Mouse (Mus musculus) left cerebral cortex, postnatal 36 days (tissue): ENCODE results near the gene Tpst1. TPM values are rescaled to one million over a fixed set of nuclear protein-coding genes. Genes with fewer than 3 reads are reported as not detected.
A peak's percentile ranks its signal among the peaks of the same experiment; 100 is the strongest.

Experiments
- DNase-seq, 2 experiments: peaks; one replicate each; pipeline ENCODE4 v3.0.0; 2021 to 2022; ENCODE audit warnings: low spot score in 2 of 2, mixed read lengths in 1 of 2
- intact Hi-C: fragments of 180-260 bp; cut with DNase I; formaldehyde crosslinking; loops from one replicate; pipeline ENCODE4 v1.15.1; 2025
- total RNA-seq, 2 experiments: library from RNA; stranded (reverse); gene quantifications; 2 replicates each; pipeline ENCODE4 v1.2.3; 2021

The Tpst1 gene
- total RNA-seq, 2 experiments from 2014 or later, result 33.2 to 35.3 TPM

DNA sequence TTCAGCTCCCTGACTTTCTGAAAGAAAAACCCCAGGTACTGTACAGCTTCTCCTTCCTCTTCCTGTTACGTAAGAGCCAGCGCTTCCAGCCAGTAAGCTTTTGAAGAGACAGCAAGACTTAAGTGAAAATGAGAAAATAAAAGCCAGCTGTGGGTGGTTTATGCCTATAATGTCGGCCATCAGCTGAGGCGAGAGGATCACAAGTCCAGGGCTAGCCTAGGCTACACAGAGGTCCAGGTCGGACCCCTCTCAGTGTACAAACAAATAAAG, 56.3 kb downstream of the Tpst1 start:
- no peak for DNase-seq
- intact Hi-C loops, result no loop called here

DNA sequence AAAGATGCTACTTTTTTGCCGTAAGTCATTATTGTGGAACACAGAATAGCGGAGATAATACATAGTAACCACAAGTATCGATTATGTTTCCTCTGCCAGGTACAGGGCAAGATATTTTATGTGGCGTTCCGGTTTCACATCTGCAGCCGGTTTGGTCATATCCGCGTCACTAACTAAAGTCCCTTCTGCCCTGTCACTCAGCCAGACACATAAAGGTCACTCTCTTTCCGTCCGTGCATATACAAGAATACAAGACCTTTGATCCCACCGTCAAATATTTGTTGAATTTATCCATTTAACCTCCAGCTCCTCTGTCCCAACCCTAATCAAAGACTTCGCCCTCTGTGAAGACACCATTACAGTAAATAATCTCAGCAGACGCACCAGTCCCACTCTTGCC, 63.5 kb downstream of the Tpst1 start:
- intact Hi-C loops, result no loop called here
- DNase-seq, result no peak

DNA sequence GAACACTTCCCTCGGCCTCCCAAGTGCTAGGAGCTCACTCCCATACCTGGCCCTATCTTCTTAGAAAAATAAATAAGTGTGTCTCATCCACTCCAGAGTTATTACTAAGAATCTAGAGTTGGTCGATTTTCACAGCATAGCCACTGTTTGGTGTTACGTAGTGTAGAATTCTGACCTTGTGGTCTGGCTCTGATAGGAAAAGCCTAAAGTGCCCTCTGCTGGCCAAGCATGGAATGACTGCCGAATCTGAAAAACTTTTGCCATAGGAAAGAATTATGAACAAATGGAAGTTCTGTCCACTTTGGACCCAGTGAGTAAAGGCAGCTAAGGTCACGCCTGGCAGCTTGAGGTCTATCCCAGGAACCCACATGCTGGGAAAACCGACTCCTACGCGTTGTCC, 66.3 kb downstream of the Tpst1 start:
- intact Hi-C loops, result loop anchor here (1.0 to 2.0 kb wide), 2 partner anchors 95 to 116 kb away; no protein-coding TSS in a partner anchor
- DNase-seq, result peak; percentile 65 to 73

DNA sequence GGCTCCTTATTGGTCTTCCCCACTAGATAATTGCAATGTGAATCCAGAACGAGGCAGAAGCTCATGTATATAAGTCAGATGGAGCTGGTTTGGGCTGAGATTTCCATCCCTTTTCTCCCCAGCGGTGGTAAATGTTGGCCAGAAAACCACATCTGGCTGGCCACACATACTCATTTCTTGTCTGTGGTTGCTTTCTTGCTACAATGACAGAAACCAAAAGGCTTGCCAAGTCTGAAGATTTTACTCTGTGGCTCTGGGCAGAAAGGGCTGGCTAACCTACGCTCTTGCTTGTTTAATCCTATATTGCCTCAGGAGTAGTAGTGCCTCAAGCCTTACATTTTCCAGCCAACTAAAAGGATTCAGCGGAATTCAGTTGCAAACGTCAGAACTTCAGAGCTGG, 68.0 kb downstream of the Tpst1 start:
- DNase-seq, result no peak
- intact Hi-C loops, result no loop called here

DNA sequence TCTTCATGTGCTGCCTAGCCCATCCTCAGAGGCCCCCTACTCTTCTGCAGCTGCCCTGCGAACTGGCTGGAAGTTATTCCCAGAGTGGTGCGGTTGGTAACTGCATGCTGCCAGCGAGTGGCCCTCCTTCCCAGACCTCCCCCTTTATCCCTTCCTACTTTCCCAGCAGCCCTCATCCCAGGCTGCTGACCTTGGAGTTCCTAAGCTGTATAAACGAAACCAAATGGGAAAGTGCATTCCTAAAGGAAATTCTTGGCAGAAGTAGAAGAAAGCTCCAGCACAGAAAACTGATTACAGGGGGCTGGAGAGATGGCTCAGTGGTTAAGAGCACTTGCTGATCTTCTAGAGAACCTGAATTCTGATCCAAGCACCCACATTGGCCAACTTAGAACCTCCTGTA, 68.9 kb downstream of the Tpst1 start:
- intact Hi-C loops, result no loop called here
- DNase-seq, result no peak

DNA sequence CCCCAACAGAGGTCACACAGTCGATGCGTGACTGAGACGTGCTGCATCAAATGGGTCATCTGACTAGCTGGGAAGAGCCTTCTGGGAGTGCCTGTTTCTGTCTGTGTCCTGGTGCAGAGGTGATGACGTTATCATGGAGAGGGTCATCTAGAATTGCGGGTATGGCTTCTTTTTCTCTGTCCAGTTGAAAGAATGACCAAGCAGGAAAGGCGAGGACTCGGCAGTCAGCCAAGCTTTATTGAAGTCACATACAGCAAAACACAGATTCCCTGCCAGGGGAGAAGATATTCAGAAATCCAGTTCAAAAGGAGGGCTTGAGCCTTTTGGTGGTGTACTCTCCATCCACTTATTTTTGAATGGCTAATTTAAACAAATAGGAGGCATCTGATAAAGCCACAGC, 70.0 kb downstream of the Tpst1 start:
- intact Hi-C loops, result no loop called here

DNA sequence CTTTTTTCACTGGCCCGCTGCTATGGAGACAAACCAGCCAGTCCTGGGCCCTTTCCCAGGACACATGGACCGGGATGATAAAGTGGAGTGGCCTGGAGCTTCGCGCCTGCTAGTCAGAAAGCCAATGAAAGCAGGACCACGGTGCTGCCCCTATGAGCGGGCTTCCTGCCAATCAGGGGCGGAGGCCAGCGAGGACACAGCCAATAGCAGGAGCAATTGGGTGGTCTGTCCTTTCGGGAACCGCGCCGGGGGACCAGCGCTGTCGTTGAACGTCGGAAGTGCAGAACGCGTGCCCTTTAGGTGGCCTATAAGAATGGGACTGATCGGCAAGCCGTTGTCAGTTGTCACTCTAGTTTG, 70.8 kb downstream of the Tpst1 start:
- intact Hi-C loops, result no loop called here
- peak; percentile 68 to 75 for DNase-seq

More for the DNA sequence above, 70.0 kb downstream of the Tpst1 start:
- DNase-seq, result no peak

DNA sequence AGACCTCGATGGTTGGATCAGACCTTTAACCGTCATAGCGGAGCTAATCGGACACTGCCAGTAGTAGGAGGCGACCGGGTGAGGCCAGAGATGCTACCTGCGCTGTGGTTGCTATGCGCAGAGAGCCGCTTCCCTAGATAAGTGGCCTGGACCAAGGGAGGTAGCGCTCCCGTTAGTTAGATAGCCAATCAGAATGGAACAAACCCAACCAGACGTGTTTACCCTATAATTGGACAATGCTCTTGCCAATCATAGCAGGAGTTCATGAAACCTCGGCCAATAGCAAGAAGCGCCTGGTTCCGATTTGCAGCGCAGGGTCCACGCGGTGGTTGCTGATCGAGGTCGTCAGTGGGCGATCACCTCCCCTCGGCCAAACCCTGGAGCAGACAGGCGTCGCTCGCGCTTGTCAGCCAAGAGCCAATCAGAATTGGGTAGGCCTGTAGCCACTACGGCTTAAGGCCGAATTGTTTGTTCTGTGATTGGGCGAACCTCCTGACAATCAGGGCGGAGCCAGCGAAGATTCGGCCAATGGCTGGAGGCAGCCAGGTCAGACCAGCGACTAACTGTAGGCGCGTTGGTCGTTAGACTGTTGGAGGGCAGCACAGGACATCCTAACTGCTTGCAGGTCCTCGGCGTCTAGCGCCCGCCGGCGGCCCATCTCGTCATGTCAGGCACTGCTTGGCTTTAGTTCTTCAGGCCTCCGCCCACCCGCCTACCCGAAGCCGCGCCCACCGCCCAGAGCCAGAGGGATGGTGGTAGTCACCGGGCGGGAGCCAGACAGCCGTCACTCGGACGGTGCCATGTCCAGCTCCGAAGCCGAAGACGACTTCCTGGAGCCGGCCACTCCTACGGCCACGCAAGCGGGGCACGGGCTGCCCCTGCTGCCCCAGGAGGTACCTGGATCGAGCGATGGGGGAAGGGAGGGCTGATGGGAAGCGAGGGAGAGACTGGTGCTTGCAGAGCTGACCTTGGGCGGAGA, 71.5 kb downstream of the Tpst1 start, which contains the start of gene Kctd7:
Gene Kctd7 (plus strand): TSS at position 528 of the 979 bp plus-strand sequence.
- DNase-seq, result peak; percentile 95 to 97
- intact Hi-C loops, result no loop called here

DNA sequence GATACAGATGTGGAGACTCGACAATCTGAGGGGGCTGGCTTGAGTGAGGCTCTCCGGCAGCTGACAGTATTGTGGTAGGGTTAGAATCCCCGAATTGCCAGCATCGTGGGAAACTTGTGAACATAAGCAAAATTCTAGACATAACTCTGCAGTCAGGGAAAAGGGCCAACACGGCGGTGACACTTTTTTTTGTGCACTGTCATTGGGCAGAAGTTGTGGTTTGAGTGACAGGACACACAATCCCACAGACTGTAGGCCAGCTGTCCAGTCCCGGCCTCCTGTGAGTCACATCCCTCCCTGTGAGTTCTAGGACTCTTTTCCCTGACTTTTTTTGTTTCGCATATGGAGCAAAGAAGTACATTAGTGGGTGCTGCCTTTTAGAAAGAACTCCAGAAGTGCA, 72.8 kb downstream of the Tpst1 start:
- DNase-seq, result peak; percentile 25 to 43
- intact Hi-C loops, result no loop called here

DNA sequence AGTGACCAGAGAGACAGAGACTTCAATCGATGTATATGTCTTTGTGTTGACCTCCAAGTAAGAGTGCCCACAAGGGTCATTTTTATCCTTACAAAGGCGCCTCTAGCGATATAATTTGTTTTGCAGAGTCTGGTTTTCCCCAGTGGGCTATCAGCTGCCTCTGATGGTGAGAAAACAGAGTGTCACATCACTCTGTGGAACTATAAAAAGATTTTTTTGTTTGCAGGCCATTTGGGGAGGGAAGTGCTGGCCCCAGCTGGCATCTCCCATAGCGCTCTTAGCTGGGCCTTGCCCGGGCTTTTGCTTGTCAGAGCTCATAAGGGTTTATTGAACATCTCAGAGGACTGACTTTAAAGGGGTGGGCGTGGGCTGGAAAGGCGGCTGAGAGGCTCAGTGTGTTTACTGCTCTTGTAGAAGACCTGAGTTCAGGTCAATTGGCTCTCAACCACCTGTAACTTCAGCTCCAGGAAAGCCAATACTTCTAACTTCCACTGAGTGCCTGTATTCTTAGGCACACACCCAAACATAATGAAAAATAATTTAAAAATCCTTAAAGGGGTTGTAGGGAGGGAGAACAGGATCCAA, 76.7 kb downstream of the Tpst1 start:
- intact Hi-C loops, result no loop called here

DNA sequence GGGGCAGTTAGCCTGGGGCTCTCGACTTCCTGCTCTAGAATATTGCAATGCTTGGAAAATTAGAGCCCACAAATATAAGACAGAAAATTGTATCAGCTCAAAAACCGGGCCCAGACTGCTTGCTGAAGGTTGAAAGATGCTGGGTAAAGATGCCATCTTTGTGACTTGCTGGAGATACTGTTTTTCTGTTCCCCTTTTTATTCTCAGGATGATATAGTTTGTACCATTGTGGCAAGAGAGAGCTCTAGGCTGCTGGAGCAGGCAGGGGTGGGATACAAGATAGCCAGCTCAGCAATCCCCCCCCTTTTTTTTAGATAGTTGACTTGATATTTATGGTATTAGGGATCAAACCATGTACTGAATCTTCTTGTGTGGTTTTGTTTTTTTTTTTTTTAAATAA, 81.2 kb downstream of the Tpst1 start:
- intact Hi-C loops, result no loop called here

More for the DNA sequence above, 76.7 kb downstream of the Tpst1 start:
- DNase-seq, result no peak

DNA sequence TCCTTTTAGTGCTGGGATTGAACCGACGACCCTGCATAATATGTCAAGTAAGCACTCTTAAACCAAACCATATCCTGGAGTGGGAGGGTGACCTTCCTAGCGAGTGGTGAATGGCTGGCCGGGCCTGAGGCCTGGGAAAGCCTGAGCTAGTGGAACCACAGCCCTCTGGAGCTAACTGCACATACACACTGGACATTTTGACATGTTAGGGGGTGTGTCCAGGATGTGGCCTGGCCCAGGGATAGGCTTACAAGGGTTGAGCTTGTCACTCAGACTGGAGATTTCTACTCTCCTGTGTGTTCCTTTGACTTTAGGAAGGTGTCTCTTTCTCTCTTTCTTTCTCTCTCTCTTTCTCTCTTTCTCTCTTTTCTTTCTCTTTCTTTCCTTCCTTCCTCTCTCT, 85.4 kb downstream of the Tpst1 start:
- intact Hi-C loops, result no loop called here
- DNase-seq, result no peak

More for the DNA sequence above, 81.2 kb downstream of the Tpst1 start:
- no peak for DNase-seq

DNA sequence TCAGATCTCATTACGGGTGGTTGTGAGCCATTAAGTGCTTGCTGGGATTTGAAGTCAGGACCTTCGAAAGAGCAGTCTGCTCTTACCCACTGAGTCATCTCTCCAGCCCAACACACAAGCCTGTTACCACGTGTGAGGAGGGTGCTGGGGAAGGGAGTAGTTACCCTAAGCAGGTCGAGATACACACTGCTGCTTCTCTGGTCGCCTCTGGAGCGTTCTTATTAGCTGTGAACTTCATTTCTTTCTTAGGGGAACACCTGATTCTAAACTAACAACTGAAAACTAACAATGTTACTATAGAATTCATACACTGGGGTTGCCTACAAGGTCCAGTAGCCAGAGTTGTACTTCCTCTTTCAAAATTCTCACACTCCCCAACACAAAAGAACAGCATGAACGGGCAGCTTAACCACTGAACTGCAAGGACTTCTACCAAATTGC, 86.7 kb downstream of the Tpst1 start:
- intact Hi-C loops, result no loop called here
- no peak for DNase-seq

DNA sequence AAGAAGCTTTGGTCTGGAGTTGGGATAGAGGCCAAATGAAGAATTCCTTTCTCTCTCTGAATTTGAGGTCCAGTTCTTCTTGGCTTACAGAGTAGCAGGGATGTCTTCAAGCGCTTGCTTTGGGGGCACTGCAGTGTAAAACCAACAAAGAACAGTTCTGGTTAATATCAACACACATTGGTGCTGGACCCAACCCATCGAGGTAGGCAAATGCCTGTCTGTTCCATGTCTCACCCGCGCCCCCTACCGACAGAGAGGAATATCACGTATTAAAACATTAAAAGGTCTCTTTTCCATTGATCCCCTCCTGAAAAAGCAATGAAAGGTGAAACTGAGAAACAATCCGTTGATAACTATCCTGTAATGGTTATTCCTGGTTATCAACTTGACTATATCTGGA, 90.5 kb downstream of the Tpst1 start:
- intact Hi-C loops, result no loop called here
- DNase-seq, result peak; percentile 36 to 53

DNA sequence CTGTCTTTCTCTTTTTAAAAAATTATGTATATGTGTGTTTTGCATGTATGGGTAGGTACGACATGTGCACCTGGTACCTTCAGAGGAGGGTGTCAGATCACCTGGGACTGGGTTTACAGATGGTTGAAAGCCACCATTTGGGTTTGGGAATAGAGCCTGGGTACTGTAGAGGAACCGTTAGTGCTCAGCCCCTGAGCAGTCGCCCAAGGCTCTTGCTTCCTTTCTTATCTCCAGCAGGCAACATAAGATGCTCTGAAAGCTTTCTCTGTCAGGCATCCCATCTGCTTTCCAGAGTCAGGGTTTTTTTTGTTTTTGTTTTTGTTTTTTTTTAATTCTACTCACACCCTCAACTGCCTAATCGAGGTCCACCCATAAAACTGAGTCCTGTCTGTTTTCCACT, 92.1 kb downstream of the Tpst1 start:
- intact Hi-C loops, result no loop called here

DNA sequence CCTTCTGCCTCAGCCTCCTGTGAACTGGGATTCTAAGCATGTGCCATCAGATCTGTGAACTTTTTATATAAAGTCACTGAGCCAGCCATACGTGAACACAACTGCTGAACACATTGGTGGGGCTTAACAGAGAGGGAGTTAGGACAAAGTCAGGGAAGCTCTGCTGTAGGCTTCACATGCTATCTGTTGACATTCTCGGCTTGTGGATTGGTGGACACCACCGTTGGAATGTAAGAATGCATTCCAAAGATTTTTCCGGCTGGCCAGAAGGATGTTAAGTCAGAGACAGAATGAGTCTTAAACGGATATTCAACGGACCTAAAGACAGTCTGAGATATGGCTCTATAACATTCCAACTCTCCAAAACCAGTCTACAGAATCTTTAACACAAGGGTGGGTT, 96.0 kb downstream of the Tpst1 start:
- intact Hi-C loops, result no loop called here
- no peak for DNase-seq

More for the DNA sequence above, 92.1 kb downstream of the Tpst1 start:
- DNase-seq, result no peak

DNA sequence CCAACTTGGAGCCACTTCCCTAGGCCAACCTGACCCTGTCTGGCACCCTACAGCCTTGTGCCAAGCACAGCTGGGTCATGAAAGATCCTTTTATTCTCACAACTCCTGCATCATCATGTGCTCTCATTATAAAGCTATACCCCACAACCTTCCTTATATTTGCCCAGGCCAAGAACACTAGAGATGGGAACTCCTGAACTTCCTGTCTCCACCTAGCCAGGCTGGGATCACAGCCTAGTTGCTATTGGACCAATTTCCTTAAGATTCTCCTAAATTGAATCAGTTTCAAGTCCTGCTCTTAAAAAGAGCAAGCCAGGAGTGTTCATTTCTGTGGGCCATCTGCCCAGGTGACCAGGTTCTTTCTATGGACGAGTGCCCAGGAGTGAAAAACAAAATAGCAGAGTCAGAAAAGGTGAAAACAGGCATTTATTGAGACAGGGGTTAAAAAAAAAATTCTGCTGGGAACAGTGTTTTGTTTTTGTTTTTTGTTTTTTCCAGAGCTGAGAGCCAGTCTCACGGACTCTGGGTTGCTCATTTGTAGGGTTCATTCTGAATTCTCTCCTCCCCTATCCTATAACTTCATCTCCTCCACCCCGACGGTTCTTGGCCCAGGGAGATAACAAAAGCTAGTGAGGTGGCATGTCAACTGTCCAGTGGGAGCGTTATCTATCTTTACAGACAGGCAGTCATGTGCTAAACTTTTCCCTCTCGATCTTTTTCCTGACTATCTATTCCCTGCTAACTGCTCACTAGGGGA, 97.7 kb downstream of the Tpst1 start:
- intact Hi-C loops, result loop anchor here (1.0 kb wide), 1 partner anchor 51 kb away; no protein-coding TSS in a partner anchor
- no peak for DNase-seq

DNA sequence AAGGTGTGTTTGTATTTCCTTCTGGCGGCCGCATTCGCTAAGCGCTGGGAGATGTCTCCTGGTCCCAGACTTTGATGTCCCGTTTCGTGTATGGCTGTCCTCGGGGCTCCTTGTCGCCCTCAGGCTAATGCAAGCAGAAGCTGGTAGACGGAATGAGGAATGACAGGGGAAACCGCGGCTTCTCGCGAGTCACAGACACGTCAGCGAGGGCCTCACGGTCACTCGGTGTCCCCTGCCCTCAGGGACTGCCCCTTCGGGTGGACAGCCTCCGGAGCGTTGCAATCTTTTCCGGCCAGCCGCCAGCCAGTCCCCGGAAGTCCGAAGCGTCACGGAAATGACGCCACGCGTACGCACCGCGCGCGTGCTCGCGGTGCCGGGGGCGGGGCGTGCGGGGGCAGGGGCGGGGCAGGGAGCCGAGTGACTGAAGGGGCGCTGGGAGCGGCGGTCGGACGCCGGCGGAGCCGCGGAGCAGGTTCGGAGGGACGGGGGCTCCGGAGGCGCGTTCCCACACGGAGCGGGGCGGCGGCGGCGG, 98.4 kb downstream of the Tpst1 start, which contains the start of gene Rabgef1:
Gene Rabgef1 (plus strand): TSS at position 376 of the 532 bp plus-strand sequence.
- intact Hi-C loops, result loop anchor here (1.0 kb wide), 1 partner anchor 51 kb away; no protein-coding TSS in a partner anchor
- DNase-seq, result peak; percentile 93

DNA sequence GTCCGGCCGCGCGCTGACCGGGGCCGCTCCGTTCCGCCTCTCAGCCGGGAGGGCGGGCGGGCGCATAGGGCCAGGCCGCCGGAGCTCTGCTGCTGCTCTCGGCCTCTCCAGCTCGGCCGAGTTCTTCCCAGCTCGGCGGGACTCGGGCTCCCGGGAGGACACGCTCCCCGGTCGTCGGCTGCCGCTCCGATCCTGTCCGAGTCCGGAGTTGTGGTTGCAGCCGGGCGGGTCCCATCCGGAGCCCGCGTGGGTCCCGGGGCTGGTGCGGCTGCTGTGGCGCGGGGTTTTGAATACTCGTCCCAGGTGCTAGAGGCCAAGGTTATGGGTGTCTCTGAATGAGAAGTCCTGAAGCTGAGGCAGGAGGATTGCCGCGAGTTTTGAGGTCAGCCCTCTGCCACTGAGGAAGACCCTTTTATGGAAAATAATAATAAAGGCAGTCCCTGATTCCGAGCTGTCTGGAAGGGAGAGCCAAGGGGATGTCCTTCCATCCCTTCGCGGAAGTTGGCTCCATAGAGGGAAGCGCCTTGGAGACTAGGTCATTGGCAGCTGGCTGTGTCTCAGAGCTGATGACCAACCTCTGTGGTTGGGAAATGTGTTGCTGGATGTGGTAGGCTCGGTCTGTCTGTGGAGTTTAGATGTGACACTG, 99.0 kb downstream of the Tpst1 start:
- intact Hi-C loops, result loop anchor here (1.0 kb wide), 1 partner anchor 50 kb away; no protein-coding TSS in a partner anchor
- DNase-seq, result peak in 1 of 2 experiments; percentile 12
